Mouse (Mus musculus): Measurements from ENCODE around the gene Pycr1.

- TF ChIP-seq POLR2A (IDR thresholded peaks at IDR 0.05; ENCODE audit: low read depth, low read length) (no peak), CTCF (IDR thresholded peaks at IDR 0.05; ENCODE audit: borderline replicate concordance, insufficient read depth, low read length) (no peak)
These were observed 33.0 kb downstream of the Pycr1 start for GRCm38 (mm10) chr11:120610477-120611046.

Data from embryonic fibroblast, embryonic 13.5 days (primary cell).